In genomic region chr1:87206339-87206738, GRCm38 (mm10) we compare ENCODE assay signal across 12 mouse cellular contexts. TPM values are rescaled to one million over a fixed set of nuclear protein-coding genes. Genes with fewer than 3 reads are reported as not detected.
DNase-seq lines count a peak whose midpoint lies in the region; ATAC-seq and TF ChIP-seq lines count a peak whose summit lies in the region.
"Had no signal": no experiment of that assay in that cellular context is flagged by ENCODE, and none has a peak within 500 bp of the region (broad histone marks: within the 10 kb centered on the region; RNA-seq: fewer than 3 reads in every experiment).

No protein-coding gene starts in this region.

- H3K4me2 ChIP-seq in kidney, embryonic 16.5 days (replicated peaks; ENCODE audit: low read depth, low read length), result no peak overlapping the region
- no peak overlapping the region for H3K4me2 ChIP-seq in embryonic facial prominence, embryonic 15.5 days (replicated peaks)
- no peak overlapping the region for H3K4me2 ChIP-seq in stomach, postnatal 0 days (replicated peaks; ENCODE audit: low read depth)
- H3K4me2 ChIP-seq: midbrain, embryonic 12.5 days had no signal

- no peak for ATAC-seq in kidney, embryonic 16.5 days (ENCODE audit: low FRiP score, low TSS enrichment)
- no peak for ATAC-seq in embryonic facial prominence, embryonic 15.5 days (ENCODE audit: insufficient number of reproducible peaks, low FRiP score, low TSS enrichment, low read depth)
- ATAC-seq in stomach, postnatal 0 days (ENCODE audit: low FRiP score, low TSS enrichment), result no peak

- no peak for TF ChIP-seq EP300 in stomach, postnatal 0 days (optimal IDR thresholded peaks at IDR 0.05)

- 20% methylated on average over 17 of the region's 17 CpGs for WGBS in kidney, adult 2 months
- WGBS in kidney, embryonic 16.5 days, result 18% methylated on average over 17 of the region's 17 CpGs
- WGBS in thymus, adult 2 months, result 20% methylated on average over 17 of the region's 17 CpGs
- 21% methylated on average over 17 of the region's 17 CpGs for WGBS in embryonic facial prominence, embryonic 15.5 days
- WGBS in stomach, postnatal 0 days, result 23% methylated on average over 17 of the region's 17 CpGs

- H3K4me1 ChIP-seq in kidney, adult 2 months (ENCODE audit: control insufficient read depth, insufficient read depth, low read length), result no peaks in the 10 kb centered on the region
- H3K4me1 ChIP-seq in kidney, embryonic 16.5 days (ENCODE audit: insufficient read depth, low read length), result peaks cover 9% of the 10 kb centered on the region; the same call in 1 of the 2 replicates
- no peaks in the 10 kb centered on the region for H3K4me1 ChIP-seq in thymus, adult 2 months (replicated peaks; ENCODE audit: control insufficient read depth, insufficient read depth, low read length)
- no peaks in the 10 kb centered on the region for H3K4me1 ChIP-seq in embryonic facial prominence, embryonic 15.5 days
- no peaks in the 10 kb centered on the region for H3K4me1 ChIP-seq in stomach, postnatal 0 days (replicated peaks; ENCODE audit: control insufficient read depth, insufficient read depth)
- H3K4me1 ChIP-seq: midbrain, embryonic 12.5 days had no signal

- H3K9ac ChIP-seq in kidney, embryonic 16.5 days (replicated peaks; ENCODE audit: low read length), result no peak overlapping the region
- H3K9ac ChIP-seq in embryonic facial prominence, embryonic 15.5 days, result no peak overlapping the region
- no peak overlapping the region for H3K9ac ChIP-seq in stomach, postnatal 0 days (ENCODE audit: low read length)
- H3K9ac ChIP-seq: midbrain, embryonic 12.5 days had no signal

- H3K9me3 ChIP-seq in kidney, embryonic 16.5 days (ENCODE audit: low read length), result peaks cover 2% of the 10 kb centered on the region; the same call in 1 of the 2 replicates
- no peaks in the 10 kb centered on the region for H3K9me3 ChIP-seq in embryonic facial prominence, embryonic 15.5 days (replicated peaks)
- H3K9me3 ChIP-seq in stomach, postnatal 0 days (ENCODE audit: control insufficient read depth, low read length), result no peaks in the 10 kb centered on the region
- H3K9me3 ChIP-seq: midbrain, embryonic 12.5 days had no signal

- no peak for DNase-seq in kidney, adult 2 months
- DNase-seq in thymus, adult 2 months, result peak; percentile 15
- no peak for DNase-seq in thymus, postnatal 10 days (ENCODE audit: low spot score in 2 of 2)
- peak; percentile 50 for DNase-seq in stomach, postnatal 0 days (ENCODE audit: low spot score)
- no peak for DNase-seq in layer of hippocampus, postnatal 36 days
- no peak for DNase-seq in gastrocnemius, postnatal 10 days

- 0 out of 2 replicates have a peak, but pooled peaks have one; percentile 29 for TF ChIP-seq CTCF in kidney, adult 2 months (conservative IDR thresholded peaks at IDR 0.05; ENCODE audit: insufficient read depth, insufficient read length, low read depth, low read length)
- TF ChIP-seq CTCF in thymus, adult 2 months (IDR thresholded peaks at IDR 0.05; ENCODE audit: borderline replicate concordance, control insufficient read depth, extremely low read depth, insufficient read depth, low read length, poor library complexity), result no peak
- TF ChIP-seq CTCF in stomach, postnatal 0 days (IDR thresholded peaks at IDR 0.05; ENCODE audit: low read depth), result peak; percentile 57

- TF ChIP-seq POLR2A in kidney, adult 2 months (IDR thresholded peaks at IDR 0.05; ENCODE audit: low read depth, low read length), result no peak
- no peak for TF ChIP-seq POLR2A in thymus, adult 2 months (IDR thresholded peaks at IDR 0.05; ENCODE audit: control insufficient read depth, extremely low read depth, insufficient read depth, low read length, poor library complexity)

- H3K27me3 ChIP-seq in kidney, adult 2 months (replicated peaks; ENCODE audit: control insufficient read depth, insufficient read depth, low read length), result no peaks in the 10 kb centered on the region
- peaks cover 15% of the 10 kb centered on the region; the same call in 1 of the 2 replicates for H3K27me3 ChIP-seq in kidney, embryonic 16.5 days (ENCODE audit: insufficient read depth, low read length)
- H3K27me3 ChIP-seq in thymus, adult 2 months (ENCODE audit: control insufficient read depth, insufficient read depth, low read length), result no peaks in the 10 kb centered on the region
- H3K27me3 ChIP-seq in embryonic facial prominence, embryonic 15.5 days, result peaks cover 30% of the 10 kb centered on the region
- no peaks in the 10 kb centered on the region; the same call in 1 of the 2 replicates for H3K27me3 ChIP-seq in stomach, postnatal 0 days (ENCODE audit: control insufficient read depth, insufficient read depth, low read length)

- H3K27ac ChIP-seq in kidney, adult 2 months (ENCODE audit: insufficient read depth, low read depth, low read length), result no peak overlapping the region
- H3K27ac ChIP-seq in kidney, embryonic 16.5 days (ENCODE audit: low read length), result no peak overlapping the region
- H3K27ac ChIP-seq in thymus, adult 2 months (ENCODE audit: control insufficient read depth, insufficient read depth, low read length), result no peak overlapping the region
- H3K27ac ChIP-seq in embryonic facial prominence, embryonic 15.5 days (replicated peaks), result no peak overlapping the region
- no peak overlapping the region for H3K27ac ChIP-seq in stomach, postnatal 0 days (replicated peaks)
- H3K27ac ChIP-seq: midbrain, embryonic 12.5 days had no signal

- no peaks in the 10 kb centered on the region for H3K36me3 ChIP-seq in kidney, adult 2 months (ENCODE audit: control insufficient read depth, insufficient read depth, low read length)
- no peaks in the 10 kb centered on the region for H3K36me3 ChIP-seq in kidney, embryonic 16.5 days (ENCODE audit: insufficient read depth, low read length)
- no peaks in the 10 kb centered on the region for H3K36me3 ChIP-seq in thymus, adult 2 months (ENCODE audit: control insufficient read depth, insufficient read depth, low read length)
- H3K36me3 ChIP-seq in embryonic facial prominence, embryonic 15.5 days, result no peaks in the 10 kb centered on the region
- no peaks in the 10 kb centered on the region for H3K36me3 ChIP-seq in stomach, postnatal 0 days (ENCODE audit: control insufficient read depth, insufficient read depth, low read length)
- H3K36me3 ChIP-seq: midbrain, embryonic 12.5 days had no signal

- H3K4me3 ChIP-seq in kidney, adult 2 months (ENCODE audit: insufficient read depth, low read depth, low read length), result no peak overlapping the region
- H3K4me3 ChIP-seq in kidney, embryonic 16.5 days (ENCODE audit: low read length), result no peak overlapping the region
- H3K4me3 ChIP-seq in thymus, adult 2 months (ENCODE audit: control insufficient read depth, insufficient read depth, low read length), result no peak overlapping the region
- peak overlapping the region; percentile 18; the same call in 1 of the 2 replicates for H3K4me3 ChIP-seq in embryonic facial prominence, embryonic 15.5 days (replicated peaks)
- no peak overlapping the region for H3K4me3 ChIP-seq in stomach, postnatal 0 days (ENCODE audit: low read depth, low read length)
- H3K4me3 ChIP-seq: midbrain, embryonic 12.5 days had no signal

RNA-seq across cellular contexts. Expression of gene Chrng, which starts 1.9 kb away (rescaled TPM):
- not detected in 2 replicates for polyA plus RNA-seq in kidney, adult 2 months (2012; rRNA removed)
- 0.68 and 0.85 TPM in 2 replicates for polyA plus RNA-seq in kidney, embryonic 16.5 days (2015; fragmentation: Nextera tagmentation; extraction: Ambion mirVana)
- polyA plus RNA-seq in thymus, adult 2 months (2012; rRNA removed), result 0.15 and 0.27 TPM in 2 replicates
- 24.4 and 34.2 TPM in 2 replicates for polyA plus RNA-seq in embryonic facial prominence, embryonic 15.5 days (2015; fragmentation: Nextera tagmentation; extraction: Ambion mirVana)
- polyA plus RNA-seq in stomach, postnatal 0 days (2015; fragmentation: Nextera tagmentation; extraction: Ambion mirVana), result 0.36 and 0.38 TPM in 2 replicates
- not detected for total RNA-seq in layer of hippocampus, postnatal 36 days (2021)
- 1 to 10 TPM; 3.0 to 3.5 TPM for total RNA-seq in gastrocnemius, postnatal 10 days (2021)
- total RNA-seq: heart, postnatal 25 days; left cerebral cortex, postnatal 14 days had no signal
- polyA plus RNA-seq: forebrain, embryonic 11.5 days; midbrain, embryonic 12.5 days had no signal

RNA-seq across cellular contexts. Expression of gene Eif4e2, which starts 7.4 kb away (rescaled TPM):
- 33.0 and 42.7 TPM in 2 replicates for polyA plus RNA-seq in kidney, adult 2 months (2012; rRNA removed)
- 157 and 160 TPM in 2 replicates for polyA plus RNA-seq in kidney, embryonic 16.5 days (2015; fragmentation: Nextera tagmentation; extraction: Ambion mirVana)
- polyA plus RNA-seq in thymus, adult 2 months (2012; rRNA removed), result 41.9 and 45.0 TPM in 2 replicates
- polyA plus RNA-seq in embryonic facial prominence, embryonic 15.5 days (2015; fragmentation: Nextera tagmentation; extraction: Ambion mirVana), result 164 and 167 TPM in 2 replicates
- polyA plus RNA-seq in stomach, postnatal 0 days (2015; fragmentation: Nextera tagmentation; extraction: Ambion mirVana), result 128 and 135 TPM in 2 replicates
- total RNA-seq in layer of hippocampus, postnatal 36 days (2021), result 10 to 100 TPM; 58.2 to 60.3 TPM
- total RNA-seq in gastrocnemius, postnatal 10 days (2021), result 10 to 100 TPM; 66.3 to 70.8 TPM

RNA-seq across cellular contexts. Expression of gene Chrnd, which starts 15.9 kb away (rescaled TPM):
- not detected in 2 replicates for polyA plus RNA-seq in kidney, adult 2 months (2012; rRNA removed)
- 0.81 and 1.1 TPM in 2 replicates for polyA plus RNA-seq in kidney, embryonic 16.5 days (2015; fragmentation: Nextera tagmentation; extraction: Ambion mirVana)
- 0.09 TPM in 1 of 2 replicates, not detected in the other for polyA plus RNA-seq in thymus, adult 2 months (2012; rRNA removed)
- polyA plus RNA-seq in embryonic facial prominence, embryonic 15.5 days (2015; fragmentation: Nextera tagmentation; extraction: Ambion mirVana), result 9.0 and 12.3 TPM in 2 replicates
- 0.04 and 0.08 TPM in 2 replicates for polyA plus RNA-seq in stomach, postnatal 0 days (2015; fragmentation: Nextera tagmentation; extraction: Ambion mirVana)
- not detected for total RNA-seq in layer of hippocampus, postnatal 36 days (2021)
- total RNA-seq in gastrocnemius, postnatal 10 days (2021), result 1 to 10 TPM; 8.0 to 8.2 TPM
- total RNA-seq: heart, postnatal 25 days; left cerebral cortex, postnatal 14 days had no signal
- polyA plus RNA-seq: midbrain, embryonic 12.5 days had no signal

RNA-seq across cellular contexts. Expression of gene Prss56, which starts 23.2 kb away (rescaled TPM):
- not detected in 2 replicates for polyA plus RNA-seq in kidney, adult 2 months (2012; rRNA removed)
- 0.08 TPM in 1 of 2 replicates, not detected in the other for polyA plus RNA-seq in kidney, embryonic 16.5 days (2015; fragmentation: Nextera tagmentation; extraction: Ambion mirVana)
- 0.10 and 0.23 TPM in 2 replicates for polyA plus RNA-seq in thymus, adult 2 months (2012; rRNA removed)
- polyA plus RNA-seq in embryonic facial prominence, embryonic 15.5 days (2015; fragmentation: Nextera tagmentation; extraction: Ambion mirVana), result 0.20 and 0.21 TPM in 2 replicates
- polyA plus RNA-seq in stomach, postnatal 0 days (2015; fragmentation: Nextera tagmentation; extraction: Ambion mirVana), result 0.04 TPM in 1 of 2 replicates, not detected in the other
- total RNA-seq in layer of hippocampus, postnatal 36 days (2021), result under 1 TPM in 1 of 2 experiments, not detected in 1; 0.15 TPM
- not detected for total RNA-seq in gastrocnemius, postnatal 10 days (2021)
- total RNA-seq: heart, postnatal 25 days had no signal
- polyA plus RNA-seq: forebrain, embryonic 11.5 days had no signal

RNA-seq across cellular contexts. Expression of gene Ecel1, which starts 50.0 kb away (rescaled TPM):
- 0.07 and 0.39 TPM in 2 replicates for polyA plus RNA-seq in kidney, adult 2 months (2012; rRNA removed)
- polyA plus RNA-seq in kidney, embryonic 16.5 days (2015; fragmentation: Nextera tagmentation; extraction: Ambion mirVana), result 0.94 and 1.1 TPM in 2 replicates
- 1.7 and 2.4 TPM in 2 replicates for polyA plus RNA-seq in thymus, adult 2 months (2012; rRNA removed)
- 1.5 and 1.6 TPM in 2 replicates for polyA plus RNA-seq in embryonic facial prominence, embryonic 15.5 days (2015; fragmentation: Nextera tagmentation; extraction: Ambion mirVana)
- 2.2 and 2.3 TPM in 2 replicates for polyA plus RNA-seq in stomach, postnatal 0 days (2015; fragmentation: Nextera tagmentation; extraction: Ambion mirVana)
- 1 to 10 TPM; 1.3 to 2.4 TPM for total RNA-seq in layer of hippocampus, postnatal 36 days (2021)
- under 1 TPM in 1 of 2 experiments, not detected in 1; 0.09 TPM for total RNA-seq in gastrocnemius, postnatal 10 days (2021)
- total RNA-seq: heart, postnatal 25 days had no signal

Comparison
In these comparisons a context has a peak if more than half of its experiments do, and no peak if none do; other contexts are left out.
1. DNase-seq: peak in thymus, adult 2 months (single experiment) and stomach, postnatal 0 days (single experiment); none in kidney, adult 2 months (single experiment), thymus, postnatal 10 days (0 of 2), layer of hippocampus, postnatal 36 days (0 of 2) and gastrocnemius, postnatal 10 days (single experiment).
2. RNA of gene Chrng, which starts 1.9 kb away (polyA plus RNA-seq): 24.4 to 34.2 TPM in embryonic facial prominence, embryonic 15.5 days; 0.68 to 0.85 TPM in kidney, embryonic 16.5 days, 0.36 to 0.38 TPM in stomach, postnatal 0 days, 0.15 to 0.27 TPM in thymus, adult 2 months and not detected in kidney, adult 2 months; every median in the first group is over 10 times any median in the second.